Mouse (Mus musculus): ENCODE results near the gene Aoc2.
A peak's percentile ranks its signal among the peaks of the same experiment; 100 is the strongest.

Aoc2 gene

GRCm38 (mm10) chr11:101324763-101325162 is at the start of gene Aoc2:
Aoc2 (plus strand) TSS chr11:101325063.
- no peak for DNase-seq (ENCODE audit: inconsistent age in 2 of 2, low spot score in 1 of 2)

DNA sequence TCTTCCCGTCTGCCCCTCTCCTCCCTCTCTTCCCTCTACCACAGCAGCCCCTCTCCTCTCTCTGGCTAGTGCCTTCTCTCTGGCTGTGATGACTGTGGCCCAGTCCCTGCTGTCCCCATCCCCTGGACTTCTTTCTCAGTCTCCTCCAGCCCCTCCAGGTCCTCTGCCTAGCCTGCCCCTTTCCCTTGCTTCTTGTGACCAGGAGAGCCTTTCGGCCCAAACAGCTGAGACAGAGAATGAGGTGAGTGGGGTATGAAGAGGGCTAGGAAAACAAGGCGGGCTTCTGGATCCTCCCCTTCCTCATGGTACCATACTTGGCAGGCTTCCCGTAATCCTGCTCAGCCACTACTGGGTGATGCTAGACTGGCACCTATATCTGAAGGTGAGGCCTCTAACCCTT is 49.6 kb upstream of the Aoc2 start:
- DNase-seq (ENCODE audit: inconsistent age in 2 of 2, low spot score in 1 of 2), result no peak

- peak in 1 of 2 experiments; percentile 26 for DNase-seq (ENCODE audit: inconsistent age in 2 of 2, low spot score in 1 of 2)
Observed at GRCm38 (mm10) chr11:101276319-101277070, 48.4 kb upstream of the Aoc2 start.

DNA sequence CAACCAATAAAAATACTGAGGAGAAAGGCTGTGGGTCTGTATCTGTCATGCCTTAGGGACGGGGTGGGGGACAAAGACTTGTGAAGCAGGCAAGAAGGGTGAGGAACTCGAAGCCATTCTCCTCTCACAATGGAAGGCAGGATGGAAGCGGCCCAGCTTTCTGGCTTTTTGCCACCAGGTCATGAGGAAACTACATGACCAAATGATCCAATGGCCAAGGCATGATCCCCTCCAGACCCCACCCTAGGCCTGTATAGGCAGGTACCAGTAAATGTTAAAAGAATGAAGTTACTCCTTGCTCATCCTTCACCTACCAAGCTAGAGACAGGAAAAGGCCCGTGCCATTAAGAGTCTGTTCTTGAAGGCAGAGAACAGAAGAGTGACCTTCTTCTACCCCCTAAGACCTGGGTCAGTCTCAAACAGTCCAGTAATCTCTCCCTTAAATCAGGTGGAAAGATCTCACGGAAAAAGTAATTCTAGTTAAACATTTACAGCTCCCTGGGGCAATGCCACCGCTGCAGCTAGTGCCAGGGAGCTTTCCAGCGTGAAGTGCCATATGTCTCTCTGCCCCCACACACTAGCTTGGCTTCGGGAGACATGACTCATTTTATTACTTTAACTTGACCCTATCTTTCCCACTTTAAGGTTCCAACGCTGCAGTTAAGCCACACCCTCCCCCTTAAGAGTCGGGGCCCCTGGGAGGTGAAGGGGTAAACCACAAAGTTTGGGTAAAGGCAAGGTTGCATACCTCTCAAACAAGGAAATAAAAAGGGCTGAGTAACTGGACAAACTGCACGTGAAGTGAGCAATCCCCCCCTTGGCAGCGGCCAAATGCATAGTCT is 47.3 kb upstream of the Aoc2 start:
- no peak for DNase-seq (ENCODE audit: inconsistent age in 2 of 2, low spot score in 1 of 2)

DNA sequence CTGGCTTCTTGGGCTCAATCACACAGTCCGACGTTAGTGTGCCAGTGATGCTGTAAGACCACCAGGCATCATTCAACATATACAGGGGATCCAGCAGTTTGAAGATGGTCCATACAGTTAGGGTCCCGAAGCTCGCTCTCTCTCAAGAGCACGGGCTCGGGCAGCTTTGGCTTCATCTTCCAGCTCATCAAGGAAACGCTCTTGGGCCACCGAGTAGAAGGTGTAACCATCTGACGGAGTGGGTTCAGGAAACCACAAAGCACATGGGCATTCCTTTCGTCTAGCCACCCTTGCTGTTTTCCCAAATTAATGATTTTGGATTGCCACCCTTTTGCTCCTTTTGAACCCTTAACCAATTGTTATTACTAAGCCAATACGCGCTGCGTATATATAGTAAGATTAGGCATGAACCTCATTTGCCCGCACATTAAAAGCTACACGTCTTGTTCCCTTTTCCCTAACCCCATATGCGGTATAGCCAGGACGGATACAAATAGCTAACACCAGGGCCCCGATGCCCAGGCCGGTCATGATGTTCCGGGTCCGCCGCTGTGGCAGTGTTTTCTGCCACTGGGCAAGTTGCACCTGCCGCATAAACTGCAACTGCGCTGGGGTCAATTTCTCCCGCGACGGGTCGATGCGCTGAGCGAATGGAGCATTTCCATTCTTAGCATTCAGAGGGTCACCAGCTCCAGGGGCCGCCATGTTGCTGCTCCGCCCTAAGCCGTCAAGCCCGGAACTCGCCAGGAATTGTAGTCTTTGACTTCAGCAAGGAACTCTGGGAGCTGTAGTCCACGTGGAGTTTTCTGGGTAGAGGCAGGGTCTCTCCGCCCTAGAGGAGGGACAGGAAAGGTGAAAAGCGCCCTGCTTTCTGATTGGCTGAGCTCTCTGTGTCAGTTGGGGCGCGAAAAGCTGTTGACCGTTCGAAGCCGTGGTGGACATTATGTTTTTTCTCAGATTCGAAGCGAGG is 46.4 kb upstream of the Aoc2 start, which contains the start of the genes Cntd1 and Coa3:
Cntd1 (plus strand) TSS at position 790 of the 970 bp plus-strand sequence.
Coa3 (minus strand) TSS at position 892 of the 970 bp plus-strand sequence.
- DNase-seq (ENCODE audit: inconsistent age in 2 of 2, low spot score in 1 of 2), result peak; percentile 84 to 95

- no peak for DNase-seq (ENCODE audit: inconsistent age in 2 of 2, low spot score in 1 of 2)
Observed at GRCm38 (mm10) chr11:101279193-101279569, 45.7 kb upstream of the Aoc2 start.

- no peak for DNase-seq (ENCODE audit: inconsistent age in 2 of 2, low spot score in 1 of 2)
Observed at GRCm38 (mm10) chr11:101280837-101281236, 44.0 kb upstream of the Aoc2 start.

DNA sequence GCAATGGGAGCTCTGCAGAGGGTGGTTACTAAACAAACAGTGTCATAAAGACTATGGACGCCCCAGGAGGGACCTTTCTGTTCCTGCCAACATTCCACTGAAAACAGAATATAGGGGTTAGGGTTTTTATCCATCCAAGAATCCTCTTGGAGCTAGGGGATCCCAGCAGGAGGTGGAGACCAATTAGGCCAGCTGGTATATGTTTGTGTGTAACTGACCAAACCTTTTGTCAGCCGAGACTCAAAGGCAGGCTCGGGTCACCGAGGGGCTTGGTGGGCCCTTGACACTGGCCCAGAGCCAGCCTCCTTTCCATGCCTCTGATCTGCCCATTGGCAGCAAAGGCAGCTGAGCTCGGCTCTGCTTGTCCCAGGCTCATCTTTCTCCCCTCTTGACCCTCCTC is 42.0 kb upstream of the Aoc2 start:
- no peak for DNase-seq (ENCODE audit: inconsistent age in 2 of 2, low spot score in 1 of 2)

DNA sequence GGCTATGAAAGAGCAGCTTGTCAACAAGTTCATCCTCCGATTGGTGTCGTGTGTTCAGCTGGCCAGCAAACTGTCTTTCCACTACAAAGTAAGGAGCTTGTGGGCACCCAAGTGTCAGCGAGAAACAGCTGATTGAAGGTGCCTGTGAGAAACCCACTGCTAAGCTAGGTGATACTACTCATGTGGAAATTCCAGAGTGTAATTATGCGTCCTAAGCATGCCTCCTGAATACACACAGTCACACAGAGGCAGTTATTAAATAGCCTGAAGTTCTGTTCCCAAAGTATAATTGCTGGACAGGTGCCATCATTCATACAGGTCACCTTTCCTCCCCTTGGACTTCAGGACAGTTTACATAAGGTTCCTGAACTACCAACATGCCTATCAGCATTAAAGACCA is 41.1 kb upstream of the Aoc2 start:
- no peak for DNase-seq (ENCODE audit: inconsistent age in 2 of 2, low spot score in 1 of 2)

DNA sequence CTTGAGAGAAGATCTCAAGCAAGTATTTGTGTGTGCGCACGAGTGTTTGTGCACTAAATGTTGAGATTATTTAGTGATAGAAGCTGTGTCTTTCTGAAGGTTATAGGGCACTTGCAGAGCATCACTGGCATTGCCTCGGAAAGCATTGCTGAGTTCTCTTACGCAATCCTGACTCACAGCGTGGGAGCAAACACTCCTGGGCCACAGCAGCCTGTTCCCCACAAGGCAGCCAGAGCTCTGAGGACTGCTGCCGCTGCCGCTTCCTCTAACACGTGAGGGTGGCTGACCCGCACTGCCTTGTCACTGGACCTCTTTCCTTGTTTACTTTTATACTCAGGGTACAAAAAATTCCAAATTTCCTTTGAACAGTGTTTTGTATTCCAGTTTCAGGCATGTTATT is 37.6 kb upstream of the Aoc2 start:
- peak; percentile 86 for DNase-seq (ENCODE audit: inconsistent age in 2 of 2, low spot score in 1 of 2)

DNA sequence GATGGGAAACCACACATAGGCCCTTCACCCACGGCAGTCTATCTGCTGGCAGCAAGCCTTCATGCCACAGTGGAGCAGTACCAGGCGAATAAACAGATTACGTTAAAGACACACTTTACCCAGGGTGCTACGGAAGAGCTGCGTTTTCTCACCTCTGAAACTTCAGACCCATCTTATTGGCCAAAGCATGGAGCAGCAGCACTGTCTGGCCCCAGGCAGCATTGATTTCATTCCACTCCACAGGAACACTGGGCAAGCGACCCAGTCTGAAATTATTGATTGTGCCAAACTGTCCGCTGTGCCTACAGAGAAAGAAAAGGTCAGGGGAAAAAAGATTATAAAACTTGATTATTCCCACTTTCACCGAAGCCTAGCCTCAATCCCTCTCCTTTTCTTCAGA is 33.6 kb upstream of the Aoc2 start:
- no peak for DNase-seq (ENCODE audit: inconsistent age in 2 of 2, low spot score in 1 of 2)

GRCm38 (mm10) chr11:101295191-101295590 is 29.7 kb upstream of the Aoc2 start:
- DNase-seq (ENCODE audit: inconsistent age in 2 of 2, low spot score in 1 of 2), result no peak

DNA sequence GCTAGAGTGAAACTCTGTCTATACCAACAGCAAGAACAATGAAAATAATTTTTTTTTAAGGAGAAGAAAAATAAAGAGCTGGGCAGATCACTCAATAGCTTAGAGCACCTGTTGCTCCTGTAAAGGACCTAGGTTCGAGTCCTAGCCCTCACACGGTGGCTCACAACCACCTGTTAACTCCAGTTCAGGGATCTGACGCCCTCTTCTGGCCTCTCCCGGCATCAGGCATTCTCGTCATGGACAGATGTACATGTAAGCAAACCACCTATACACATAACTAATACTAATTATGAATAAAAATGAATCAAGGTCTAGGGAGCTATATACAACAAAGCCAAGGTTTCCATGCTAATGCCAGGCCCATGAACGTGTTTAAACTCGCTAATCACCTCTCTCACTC is 24.0 kb upstream of the Aoc2 start:
- no peak for DNase-seq (ENCODE audit: inconsistent age in 2 of 2, low spot score in 1 of 2)

GRCm38 (mm10) chr11:101301299-101302003 is 23.4 kb upstream of the Aoc2 start:
- DNase-seq (ENCODE audit: inconsistent age in 2 of 2, low spot score in 1 of 2), result no peak

- peak; percentile 95 to 98 for DNase-seq (ENCODE audit: inconsistent age in 2 of 2, low spot score in 1 of 2)
Observed at GRCm38 (mm10) chr11:101302004-101302798, 22.7 kb upstream of the Aoc2 start, which contains the start of gene Becn1. Becn1 (minus strand) TSS chr11:101302286.

DNA sequence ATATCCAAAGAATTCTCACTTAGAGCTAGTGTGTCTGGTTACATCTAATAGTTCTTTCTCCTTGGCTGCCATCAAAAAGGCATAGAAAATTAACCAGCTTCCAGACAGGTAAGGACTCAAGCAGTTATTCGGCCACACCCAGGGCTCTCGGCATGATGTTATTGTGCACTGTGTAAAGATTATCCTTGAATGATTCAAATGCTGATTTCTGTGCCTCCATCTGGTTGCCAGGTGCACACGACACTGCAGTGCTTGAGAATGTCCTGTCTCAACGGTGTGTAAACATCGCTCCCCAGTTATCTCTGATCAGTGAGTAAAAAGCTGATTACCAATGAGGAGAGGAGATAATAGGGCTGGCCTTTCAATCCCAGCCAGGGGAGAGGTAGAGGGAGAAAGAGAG is 17.1 kb upstream of the Aoc2 start:
- no peak for DNase-seq (ENCODE audit: inconsistent age in 2 of 2, low spot score in 1 of 2)

DNA sequence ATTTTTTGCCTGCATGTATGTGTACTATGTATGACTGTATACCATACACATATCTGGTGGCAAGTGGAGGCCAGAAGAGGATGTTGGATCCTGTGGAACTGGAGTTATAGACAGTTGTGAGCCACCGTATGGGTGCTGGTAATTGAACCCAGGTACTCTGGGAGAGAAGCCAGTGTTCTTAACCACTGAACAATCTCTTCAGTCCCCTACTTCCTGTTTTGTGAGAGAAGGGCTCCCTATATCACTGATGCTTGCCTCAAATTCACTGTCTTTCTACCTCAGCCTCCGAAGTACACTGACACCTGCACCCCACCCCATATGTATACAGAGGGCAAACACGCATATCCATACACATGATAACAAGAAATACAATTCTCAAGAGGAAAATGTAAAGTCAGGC is 13.8 kb upstream of the Aoc2 start:
- DNase-seq (ENCODE audit: inconsistent age in 2 of 2, low spot score in 1 of 2), result no peak

DNA sequence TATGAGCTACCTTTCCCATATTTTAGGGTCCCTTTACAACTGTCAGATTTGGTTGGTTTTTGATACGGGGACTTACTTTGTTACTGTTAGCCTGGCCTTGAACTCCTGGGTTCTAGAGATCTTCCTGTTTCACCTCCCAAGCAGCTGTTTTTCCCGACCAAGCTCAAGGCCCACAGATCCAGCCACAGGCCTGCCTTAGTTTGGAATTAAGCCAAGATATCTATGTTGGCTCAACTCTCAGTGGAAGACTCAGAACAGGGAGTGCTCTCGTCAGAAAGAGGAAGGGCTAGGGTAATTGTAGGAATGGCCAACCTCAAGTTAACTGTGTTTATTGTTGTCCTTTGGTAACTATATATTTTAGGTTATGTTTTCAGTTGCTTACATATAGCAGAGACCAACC is 12.7 kb upstream of the Aoc2 start:
- peak in 1 of 2 experiments; percentile 29 for DNase-seq (ENCODE audit: inconsistent age in 2 of 2, low spot score in 1 of 2)

- no peak for DNase-seq (ENCODE audit: inconsistent age in 2 of 2, low spot score in 1 of 2)
Observed at GRCm38 (mm10) chr11:101314567-101314966, 10.3 kb upstream of the Aoc2 start.

All from adrenal gland, adult (tissue).